Mouse (Mus musculus): ENCODE data around the gene Dis3l2.

Gene Dis3l2

DNA sequence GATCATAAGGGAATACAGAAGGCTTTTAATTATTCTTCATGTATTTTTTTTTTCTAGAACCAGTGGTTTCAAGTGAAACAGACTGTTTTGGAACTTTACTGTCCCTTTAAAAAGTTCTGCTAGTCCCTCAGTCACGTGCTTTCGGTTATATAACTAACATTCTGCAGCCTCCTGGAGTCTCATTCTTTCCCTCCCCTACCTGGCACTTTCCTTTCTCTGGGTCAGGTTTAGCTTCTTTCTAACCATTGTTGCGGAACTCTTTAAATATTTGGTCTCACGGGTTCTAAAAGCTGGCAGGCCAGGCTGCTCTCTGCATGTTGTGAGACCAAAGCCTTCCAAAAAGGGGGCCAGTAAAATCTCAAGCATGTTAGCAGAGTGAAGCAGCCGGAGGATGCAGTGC, 222.2 kb downstream of the Dis3l2 start:
- peak; percentile 55 to 70 for DNase-seq

- DNase-seq = no peak
Measured at GRCm38 (mm10) chr1:86931606-86932379, 228.2 kb downstream of the Dis3l2 start.

- DNase-seq = no peak
Measured at GRCm38 (mm10) chr1:86932810-86933209, 229.2 kb downstream of the Dis3l2 start.

GRCm38 (mm10) chr1:86933656-86934055, 230.0 kb downstream of the Dis3l2 start:
- DNase-seq = no peak

DNA sequence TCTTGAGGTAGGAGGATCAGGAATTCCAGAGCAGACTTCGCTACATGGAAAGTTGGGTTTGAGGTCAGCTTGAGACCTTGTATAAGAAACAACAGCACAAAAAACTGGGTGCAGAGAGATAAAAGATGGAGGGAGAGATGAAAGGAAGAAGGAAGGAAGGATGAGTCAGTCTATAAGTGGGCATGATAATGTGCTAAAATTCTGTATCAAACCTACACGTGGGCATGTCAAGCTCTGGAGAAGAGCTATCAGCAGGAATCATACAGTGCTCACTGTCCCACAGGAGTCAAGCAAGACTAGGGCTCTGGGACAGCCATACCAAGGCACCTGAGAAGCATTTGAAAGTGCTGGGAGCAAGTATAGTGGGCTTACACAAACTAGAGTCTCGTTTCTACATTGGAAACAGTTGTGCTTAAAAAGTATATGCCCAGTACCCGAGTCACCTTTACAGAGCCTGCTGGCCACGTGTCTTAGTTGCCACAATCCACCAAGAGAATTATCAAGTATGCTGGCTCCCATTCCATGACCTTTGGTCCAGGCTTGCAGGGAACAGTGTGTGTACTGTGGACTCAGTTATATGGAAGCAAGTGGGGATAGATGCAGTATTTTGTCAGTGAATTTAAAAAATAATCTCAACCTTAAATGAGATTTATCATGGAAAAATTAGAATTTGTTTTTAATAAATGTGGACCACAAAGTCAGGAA, 248.0 kb downstream of the Dis3l2 start:
- peak; percentile 32 to 47 for DNase-seq

DNA sequence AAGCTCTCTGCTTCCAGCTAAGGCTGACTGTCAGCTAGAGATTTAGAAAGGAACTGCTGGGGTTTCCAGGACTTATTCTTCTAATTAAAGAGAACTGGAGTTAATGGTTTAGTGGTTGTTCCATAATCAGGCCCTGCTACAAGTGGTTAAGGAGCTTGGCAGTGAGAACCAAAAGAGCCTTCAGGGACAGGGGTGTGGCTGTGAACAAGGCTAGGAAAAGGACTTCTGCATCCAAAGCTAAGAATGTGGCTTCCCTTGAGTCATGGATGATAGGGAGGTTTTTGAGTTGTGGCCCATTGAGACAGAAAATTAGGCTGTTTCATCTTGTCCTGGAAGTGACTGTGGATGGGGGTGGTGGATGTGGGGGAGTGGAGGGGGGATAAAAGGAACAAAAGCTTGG, 252.2 kb downstream of the Dis3l2 start:
- DNase-seq = no peak

- peak; percentile 64 to 69 for DNase-seq
Measured at GRCm38 (mm10) chr1:86968261-86968964, 264.8 kb downstream of the Dis3l2 start.

DNA sequence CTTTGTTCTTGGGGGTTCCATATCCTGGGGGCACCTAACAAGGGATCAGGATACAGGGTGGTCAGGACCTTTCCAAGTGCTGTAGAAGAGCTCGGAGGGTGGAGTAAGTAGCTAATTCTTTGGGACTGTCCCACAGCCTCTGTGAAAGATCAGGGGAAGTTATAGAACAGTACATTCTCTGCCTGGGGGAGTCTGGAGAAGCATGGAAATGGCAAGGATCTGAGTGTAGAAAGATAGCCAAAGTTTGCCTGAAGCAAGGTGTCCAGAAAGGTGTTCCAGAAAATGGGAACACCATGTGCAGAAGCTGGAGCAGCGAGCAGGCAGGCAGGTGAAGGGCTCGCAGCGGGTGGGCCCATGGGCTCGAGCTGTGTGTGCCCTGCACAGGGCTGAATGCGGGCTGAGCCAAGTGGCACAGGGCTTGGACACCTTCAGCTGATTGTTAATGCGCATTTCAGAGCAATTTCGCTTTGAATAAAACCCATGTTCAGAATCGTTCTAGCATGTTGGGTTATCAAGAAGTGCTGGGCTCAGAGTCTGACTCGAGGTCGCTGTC, 265.6 kb downstream of the Dis3l2 start:
- DNase-seq = no peak

- no peak for DNase-seq
Measured at GRCm38 (mm10) chr1:86972693-86973092, 269.1 kb downstream of the Dis3l2 start.

DNA sequence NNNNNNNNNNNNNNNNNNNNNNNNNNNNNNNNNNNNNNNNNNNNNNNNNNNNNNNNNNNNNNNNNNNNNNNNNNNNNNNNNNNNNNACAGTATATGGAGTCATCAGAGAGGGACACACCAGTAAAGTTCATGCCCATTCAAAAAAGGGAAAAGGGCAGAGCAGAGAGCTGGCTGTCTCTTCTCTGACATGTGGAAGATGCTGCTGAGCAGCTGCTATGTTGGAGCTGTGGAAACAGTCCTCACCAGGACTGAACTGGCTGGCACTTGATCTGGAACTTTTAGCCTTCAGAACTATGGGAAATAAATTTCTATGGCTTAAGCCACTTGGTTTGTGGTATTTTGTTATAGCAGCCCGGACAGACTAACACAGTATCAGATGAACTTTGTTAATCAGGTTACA, 273.4 kb downstream of the Dis3l2 start:
- DNase-seq = no peak

DNA sequence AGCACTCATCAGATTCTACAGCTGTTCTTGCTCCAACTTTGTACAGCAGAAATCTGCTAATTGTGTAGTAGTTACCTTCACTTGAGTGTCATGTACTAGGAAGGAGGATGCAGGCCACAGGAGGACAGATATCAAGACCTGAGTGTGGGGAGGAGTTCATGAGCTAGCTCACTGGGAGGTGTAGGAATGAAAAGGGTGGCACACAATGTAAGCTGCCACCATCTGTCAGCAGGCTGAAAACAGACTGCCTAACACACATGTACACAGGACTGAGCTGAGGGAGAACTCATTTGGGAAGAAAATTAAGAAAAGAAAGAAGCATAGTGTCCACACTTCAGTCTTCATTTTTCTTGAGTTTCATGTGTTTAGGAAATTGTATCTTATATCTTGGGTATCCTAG, 282.8 kb downstream of the Dis3l2 start:
- no peak for DNase-seq

- no peak for DNase-seq
Measured at GRCm38 (mm10) chr1:86992849-86993248, 289.2 kb downstream of the Dis3l2 start.

DNA sequence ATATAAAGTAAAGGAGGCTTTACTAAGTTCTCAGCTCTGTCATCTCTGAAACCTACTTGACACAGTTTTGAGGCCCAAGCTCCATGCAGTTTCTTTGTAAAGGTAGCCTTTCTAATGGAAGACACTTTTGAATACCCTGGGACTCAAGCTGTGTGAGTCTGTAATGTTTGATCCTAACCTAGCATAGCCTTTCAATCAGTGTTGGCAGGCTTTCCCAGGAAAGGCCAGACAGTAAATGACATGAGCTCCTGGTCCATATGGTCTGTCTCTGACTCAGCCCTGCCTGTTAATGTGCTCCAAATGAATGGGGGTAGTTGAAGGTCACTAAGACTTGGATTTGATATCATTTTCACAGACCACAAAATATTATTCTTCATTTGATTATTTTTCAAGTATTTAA, 290.4 kb downstream of the Dis3l2 start:
- no peak for DNase-seq

DNA sequence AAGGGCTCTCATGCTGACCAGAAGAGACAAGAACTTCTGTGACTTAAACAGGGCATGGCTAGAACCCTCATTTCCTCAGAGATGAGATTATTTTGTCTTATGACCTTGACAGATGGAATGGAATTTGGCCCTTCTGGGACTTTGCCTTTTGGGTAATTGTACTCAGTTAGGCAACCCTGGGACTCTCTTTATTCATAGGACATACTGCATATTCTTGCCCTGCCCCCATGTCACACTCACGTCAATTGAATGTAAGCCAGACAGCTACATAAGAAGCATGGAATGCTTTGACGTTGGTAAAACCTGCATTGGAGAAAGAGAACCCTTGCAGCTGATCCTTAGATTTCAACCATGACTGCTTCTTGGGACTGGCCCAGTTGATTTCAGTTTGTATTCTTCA, 294.4 kb downstream of the Dis3l2 start:
- DNase-seq = no peak

GRCm38 (mm10) chr1:87001365-87001764, 297.8 kb downstream of the Dis3l2 start:
- DNase-seq = no peak

- no peak for DNase-seq
Measured at GRCm38 (mm10) chr1:87002545-87003168, 299.0 kb downstream of the Dis3l2 start.

GRCm38 (mm10) chr1:87003169-87003552, 299.6 kb downstream of the Dis3l2 start:
- DNase-seq = no peak

GRCm38 (mm10) chr1:87006425-87006824, 302.8 kb downstream of the Dis3l2 start:
- no peak for DNase-seq

DNA sequence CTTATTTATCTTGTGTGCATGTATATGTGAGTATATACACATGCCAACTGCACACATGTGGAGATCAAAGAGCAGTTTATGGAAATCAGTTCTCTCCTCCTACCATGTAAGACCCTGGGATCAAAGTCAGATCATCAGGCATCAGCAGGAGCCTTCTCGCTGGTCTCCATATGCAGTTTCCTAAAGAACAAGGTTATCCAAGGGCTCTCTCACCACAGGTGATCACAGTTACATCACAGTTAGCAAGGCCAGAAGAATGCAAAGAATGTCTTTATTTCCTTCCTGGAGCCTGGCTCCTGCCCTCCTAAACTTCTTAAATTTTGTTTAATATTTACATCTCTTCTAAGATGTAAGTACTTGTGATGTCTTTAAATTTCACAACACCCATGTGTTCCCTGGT, 304.6 kb downstream of the Dis3l2 start:
- DNase-seq = no peak

DNA sequence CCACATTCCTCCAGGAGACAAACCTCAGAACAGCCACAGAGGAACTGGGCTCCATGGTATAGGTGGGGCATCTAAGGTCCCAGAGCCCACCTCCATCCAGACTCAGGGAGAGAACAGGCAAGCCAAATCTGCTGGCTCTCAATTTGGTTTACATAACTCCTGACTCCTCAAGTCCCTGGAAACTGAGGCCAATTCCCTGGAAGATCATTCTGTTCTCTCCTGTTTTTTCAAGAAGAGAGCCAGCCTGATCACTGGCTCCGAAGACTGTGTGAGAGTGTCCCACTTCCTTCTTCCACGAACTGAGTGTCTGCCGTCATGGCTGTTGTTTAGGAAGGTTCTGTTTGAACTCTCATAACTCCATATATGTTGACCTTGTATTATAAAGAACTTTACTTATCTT, 305.5 kb downstream of the Dis3l2 start:
- DNase-seq = no peak

DNA sequence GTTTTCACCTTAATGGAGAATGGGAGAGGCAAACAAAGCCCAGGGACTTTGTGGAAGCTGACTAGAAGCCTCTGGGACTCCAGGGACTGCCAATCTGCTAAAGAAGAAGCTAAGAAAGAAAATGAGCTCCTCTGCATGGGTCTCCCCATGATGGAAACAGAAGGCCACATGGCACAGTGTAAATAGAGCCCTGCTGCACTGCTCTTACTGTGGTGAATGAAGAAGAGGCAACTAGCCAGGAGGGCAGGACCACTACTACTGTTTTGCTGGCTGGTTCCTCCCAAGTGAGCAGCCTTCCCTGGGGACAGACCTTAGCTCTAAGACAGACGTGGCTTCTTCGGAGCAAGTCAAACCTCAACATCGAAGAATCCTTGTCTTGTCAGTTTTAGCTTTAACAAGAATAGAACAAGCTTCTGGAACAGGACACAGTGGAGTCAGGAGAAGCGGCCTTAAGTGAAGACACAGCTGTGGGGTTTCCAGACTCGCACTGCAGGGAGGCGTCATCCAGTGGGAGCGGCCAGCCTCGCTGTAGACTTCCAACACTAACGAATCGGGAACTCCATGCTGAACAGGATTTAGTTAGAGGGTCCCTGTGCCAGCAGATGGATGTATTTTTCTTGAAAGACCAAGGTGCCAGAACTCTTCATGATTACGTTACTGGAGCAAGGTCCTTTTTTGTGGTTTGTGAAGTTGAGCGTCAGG, 307.2 kb downstream of the Dis3l2 start:
- peak in 1 of 2 experiments; percentile 12 for DNase-seq

DNA sequence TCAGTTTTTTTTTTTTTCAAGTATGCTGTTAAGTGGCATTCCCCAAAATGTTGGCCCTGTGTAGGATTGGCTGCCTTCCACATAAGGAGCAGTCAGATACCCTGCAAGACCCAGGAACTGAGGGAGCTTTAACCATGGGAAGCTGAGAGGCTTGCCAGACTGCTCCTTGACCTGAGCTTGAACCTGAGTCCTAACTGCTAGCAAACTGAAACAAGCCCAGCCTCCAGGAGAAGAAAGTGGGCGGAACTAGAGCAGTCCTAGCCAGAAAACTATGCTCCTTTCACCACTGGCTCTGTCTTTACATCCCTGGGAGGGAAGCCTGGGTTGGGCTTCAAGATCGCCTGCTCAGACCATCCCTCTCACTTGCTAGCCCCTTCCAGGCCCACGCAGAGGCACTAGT, 308.1 kb downstream of the Dis3l2 start:
- no peak for DNase-seq

Data from kidney, postnatal 25 days (tissue).